Mouse (Mus musculus) kidney, adult 10 weeks (tissue): ENCODE data around the gene Twsg1. TPM values are rescaled to one million over a fixed set of nuclear protein-coding genes. Genes with fewer than 3 reads are reported as not detected.

Experiments used
- polyA plus RNA-seq: library from polyadenylated mRNA; stranded (reverse); fragments of 350-450 nt; fragmentation: Illumina TruSeq; extraction: RNeasy Lipid Tissue Mini Kit (QIAGEN cat#74804); gene quantifications from one replicate; pipeline ENCODE4 v1.2.3, GENCODE M21; 2014; ENCODE audit warnings: low read depth, low replicate concordance

The Twsg1 gene
- polyA plus RNA-seq, result 167 TPM

GRCm38 (mm10) chr17:65950622-65951404 is at the start of gene Twsg1:
Twsg1 (minus strand) TSS chr17:65951226.

GRCm38 (mm10) chr17:65885697-65886529 is 65.1 kb downstream of the Twsg1 start, which contains the start of gene Ralbp1:
Ralbp1 (minus strand) TSS chr17:65885798.

Other genes starting within 250 kb of the Twsg1 start
- gene Rab31, start 178.5 kb downstream of the Twsg1 start, polyA plus RNA-seq, result 19.0 TPM
- gene Ppp4r1, start 168.7 kb downstream of the Twsg1 start, polyA plus RNA-seq, result 26.7 TPM
- 36.5 TPM for gene Ralbp1, start 65.4 kb downstream of the Twsg1 start, polyA plus RNA-seq
- gene Ankrd12, start 125.9 kb upstream of the Twsg1 start, polyA plus RNA-seq, result 31.4 TPM
- gene Ndufv2, start 150.3 kb upstream of the Twsg1 start, polyA plus RNA-seq, result 1,164 TPM
- 1.4 TPM for gene Washc1, start 160.3 kb upstream of the Twsg1 start, polyA plus RNA-seq
- gene Ddx11, start 172.3 kb upstream of the Twsg1 start, polyA plus RNA-seq, result 0.73 TPM